Mouse (Mus musculus) B cell, adult (primary cell): ENCODE data around the gene Mypop. TPM values are rescaled to one million over a fixed set of nuclear protein-coding genes. Genes with fewer than 3 reads are reported as not detected.

Source experiments
- total RNA-seq: library from RNA; stranded (reverse); gene quantifications from 4 replicates; pipeline ENCODE4 v1.2.4, GENCODE M21; 2023; ENCODE audit not compliant: inconsistent age

Gene Mypop
- 1.2 to 2.0 TPM (median 1.5 TPM) in 4 replicates for total RNA-seq

DNA sequence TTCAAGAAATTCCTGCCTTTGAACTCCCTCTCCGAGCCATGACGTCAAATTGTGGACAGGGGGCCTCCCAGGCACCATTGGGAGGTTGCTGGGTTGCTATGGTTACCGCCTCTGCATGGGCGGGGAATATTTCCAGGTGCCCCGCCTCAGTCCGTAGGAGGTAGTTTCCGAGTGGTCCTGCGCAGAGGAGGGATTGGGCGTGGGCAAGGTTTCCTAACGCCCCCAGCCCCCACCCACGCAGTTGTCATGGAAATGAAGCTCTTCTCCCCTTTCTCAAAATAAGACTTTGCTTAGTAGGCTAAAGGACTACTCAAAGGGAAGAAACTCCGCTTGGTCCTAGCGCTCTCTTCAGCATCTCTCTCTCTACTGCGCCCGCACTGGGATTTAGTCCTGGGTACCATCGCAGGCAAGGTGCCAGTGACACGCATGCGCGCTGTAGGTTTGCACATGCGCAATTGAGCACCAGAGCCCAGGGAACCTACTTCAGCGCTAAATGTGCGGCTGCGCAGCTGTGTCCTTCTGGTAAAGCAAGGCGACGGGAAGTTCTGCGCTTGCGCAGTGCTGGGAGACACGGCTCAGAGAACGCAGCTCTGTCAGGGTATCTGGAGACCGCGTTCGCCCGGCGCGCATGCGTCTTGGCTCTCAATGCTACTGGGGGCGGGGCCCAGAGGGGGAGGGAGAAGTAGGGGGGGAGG lies at the start of gene Mypop:
Mypop (plus strand) TSS at position 645 of the 695 bp plus-strand sequence.

DNA sequence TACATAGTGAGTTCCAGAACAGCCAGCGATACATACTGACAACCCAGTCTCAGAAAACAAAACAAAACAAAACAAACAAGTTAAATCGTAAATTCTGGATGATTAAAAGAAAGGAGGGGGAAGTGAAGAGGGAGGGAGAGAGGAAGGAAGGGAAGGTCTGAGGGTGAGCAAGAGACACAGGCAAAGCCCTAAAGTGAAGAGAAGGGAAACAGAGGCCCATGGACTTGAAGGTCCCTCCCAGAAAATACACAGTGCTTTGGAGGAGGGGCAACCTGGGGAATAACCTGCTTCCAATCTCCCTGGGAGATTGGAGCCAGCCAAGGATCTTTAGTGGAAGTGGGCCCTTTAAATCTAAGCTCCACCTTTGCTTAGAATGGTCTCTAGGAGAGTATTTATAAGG lies 3.9 kb upstream of the Mypop start, which contains the start of gene Nanos2:
Nanos2 (plus strand) TSS at position 301 of the 400 bp plus-strand sequence.

DNA sequence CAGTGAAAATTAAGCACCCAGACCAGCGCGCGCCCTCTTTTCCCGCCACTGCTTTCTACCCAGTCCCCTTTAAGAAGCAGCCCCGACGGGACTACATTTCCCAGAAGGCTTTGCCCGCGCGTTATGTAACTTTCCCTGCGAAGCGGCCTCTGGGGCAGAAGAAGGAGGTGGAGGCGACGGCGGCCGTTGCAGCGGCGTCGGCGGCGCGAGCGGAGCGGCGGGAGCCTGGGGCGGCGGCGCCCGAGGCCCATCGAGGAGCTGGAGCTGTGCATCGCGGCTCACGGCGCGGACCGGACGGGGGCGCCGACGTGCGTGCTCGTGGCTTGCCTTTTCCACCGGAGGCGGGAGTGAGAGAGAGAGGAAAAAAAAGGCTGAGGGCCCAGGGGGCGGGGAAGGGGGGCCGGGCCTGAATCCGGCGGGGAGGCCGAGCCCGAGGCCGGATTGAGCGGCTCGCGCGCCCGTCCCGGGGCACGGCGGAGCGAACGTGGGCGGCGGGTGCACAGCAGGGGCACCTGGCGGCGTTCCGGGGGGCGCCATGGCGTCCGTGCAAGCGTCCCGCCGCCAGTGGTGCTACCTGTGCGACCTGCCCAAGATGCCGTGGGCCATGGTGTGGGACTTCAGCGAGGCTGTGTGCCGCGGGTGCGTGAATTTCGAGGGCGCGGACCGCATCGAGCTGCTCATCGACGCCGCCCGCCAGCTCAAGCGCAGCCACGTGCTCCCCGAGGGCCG lies 13.0 kb downstream of the Mypop start, which contains the start of gene Irf2bp1:
Irf2bp1 (plus strand) TSS at position 143 of the 729 bp plus-strand sequence.

DNA sequence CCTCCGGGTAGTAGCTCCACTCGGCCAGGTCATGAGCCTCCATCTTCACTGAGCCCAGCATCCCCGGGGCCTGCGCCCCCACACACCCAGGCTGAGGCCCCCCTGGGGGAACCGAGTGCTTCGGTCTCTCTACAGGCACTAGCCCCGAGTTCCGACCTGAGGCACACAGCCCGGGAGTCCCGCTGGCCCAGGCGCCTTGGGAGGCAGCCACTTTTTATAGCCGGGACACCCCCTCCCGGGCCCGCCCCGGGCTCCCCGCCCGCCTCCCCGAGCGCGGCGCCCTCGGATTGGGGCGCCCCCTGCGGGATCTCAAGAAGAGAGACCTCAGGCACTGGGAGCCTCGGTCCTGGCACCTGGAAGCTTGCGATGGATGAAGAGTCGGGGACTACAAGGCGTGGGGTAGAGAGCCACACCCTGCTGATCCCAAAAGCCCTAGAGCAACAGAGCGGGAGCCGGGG lies 32.3 kb downstream of the Mypop start, which contains the start of gene Foxa3:
Foxa3 (minus strand) TSS at position 182 of the 458 bp plus-strand sequence.

DNA sequence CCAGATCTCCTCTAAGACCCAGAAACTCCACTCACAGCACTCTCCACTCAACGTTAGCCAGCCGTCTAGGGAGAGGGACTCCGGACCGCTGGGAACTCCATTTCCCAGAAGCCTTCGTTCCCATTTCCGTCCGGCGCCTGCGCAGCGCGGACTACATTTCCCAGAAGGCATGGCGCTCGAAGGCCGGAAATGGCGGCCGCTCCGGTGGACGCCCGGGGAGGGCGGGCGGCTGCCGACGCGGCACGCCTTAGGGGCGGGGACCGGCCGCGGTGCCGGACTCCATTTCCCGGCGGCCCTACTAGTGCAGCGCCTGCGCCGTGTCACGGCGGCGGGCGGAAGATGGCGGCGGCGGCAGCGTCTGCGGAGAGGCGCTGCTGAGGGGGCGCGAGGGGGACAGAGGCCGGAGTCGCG lies 33.1 kb downstream of the Mypop start, which contains the start of gene Sympk:
Sympk (plus strand) TSS at position 282 of the 411 bp plus-strand sequence.

Other genes starting within 250 kb of the Mypop start
- gene Psg19, start 192.7 kb upstream of the Mypop start, total RNA-seq, result not detected in 4 replicates
- not detected in 4 replicates for gene Psg17, start 169.6 kb upstream of the Mypop start, total RNA-seq
- gene Mill2, start 151.3 kb upstream of the Mypop start, total RNA-seq, result not detected in 4 replicates
- gene Pglyrp1, start 119.9 kb upstream of the Mypop start, total RNA-seq, result 20.5 to 23.4 TPM (median 22.0 TPM) in 4 replicates
- gene Ccdc61, start 80.8 kb upstream of the Mypop start, total RNA-seq, result 17.6 to 25.4 TPM (median 23.2 TPM) in 4 replicates
- not detected in 4 replicates for gene Nova2, start 65.4 kb upstream of the Mypop start, total RNA-seq
- gene Nanos2, start 3.8 kb upstream of the Mypop start, total RNA-seq, result not detected in 4 replicates
- gene Irf2bp1, start 12.8 kb downstream of the Mypop start, total RNA-seq, result 28.5 to 35.3 TPM (median 33.8 TPM) in 4 replicates
- gene Foxa3, start 32.3 kb downstream of the Mypop start, total RNA-seq, result not detected in 4 replicates
- 99.2 to 117 TPM (median 107 TPM) in 4 replicates for gene Sympk, start 33.1 kb downstream of the Mypop start, total RNA-seq
- 1.00 TPM in 1 of 4 replicates, not detected in the others for gene Rsph6a, start 63.4 kb downstream of the Mypop start, total RNA-seq
- 19.7 to 23.8 TPM (median 21.4 TPM) in 4 replicates for gene Dmwd, start 85.0 kb downstream of the Mypop start, total RNA-seq
- 15.9 to 23.2 TPM (median 19.0 TPM) in 4 replicates for gene Dmpk, start 92.6 kb downstream of the Mypop start, total RNA-seq
- 0.21 to 0.51 TPM (median 0.34 TPM) in 4 replicates for gene Six5, start 103.3 kb downstream of the Mypop start, total RNA-seq
- gene Gm4969, start 127.1 kb downstream of the Mypop start, total RNA-seq, result 0.12 TPM in 1 of 4 replicates, not detected in the others
- gene Fbxo46, start 128.6 kb downstream of the Mypop start, total RNA-seq, result 25.7 to 28.5 TPM (median 26.6 TPM) in 4 replicates
- gene Qpctl, start 158.0 kb downstream of the Mypop start, total RNA-seq, result 10.1 to 12.4 TPM (median 10.5 TPM) in 4 replicates
- 91.1 to 103 TPM (median 97.6 TPM) in 4 replicates for gene Snrpd2, start 158.5 kb downstream of the Mypop start, total RNA-seq
- gene Gipr, start 174.9 kb downstream of the Mypop start, total RNA-seq, result not detected in 4 replicates
- gene Eml2, start 185.2 kb downstream of the Mypop start, total RNA-seq, result 20.8 to 29.3 TPM (median 27.0 TPM) in 4 replicates
- gene Gpr4, start 221.3 kb downstream of the Mypop start, total RNA-seq, result 0.16 TPM in 1 of 4 replicates, not detected in the others
- gene Opa3, start 237.1 kb downstream of the Mypop start, total RNA-seq, result 46.7 to 54.6 TPM (median 48.7 TPM) in 4 replicates